Mouse (Mus musculus): ENCODE data around the gene Megf9. TPM values are rescaled to one million over a fixed set of nuclear protein-coding genes. Genes with fewer than 3 reads are reported as not detected.

The Megf9 gene
- total RNA-seq, 2 experiments from 2014 or later, result 3.5 to 4.9 TPM

Other genes starting within 250 kb of the Megf9 start
- gene Cdk5rap2, start 124.6 kb downstream of the Megf9 start, total RNA-seq (2021), result 1 to 10 TPM; 5.5 to 6.7 TPM

Measured in gastrocnemius, postnatal 36 days (tissue).